Mouse (Mus musculus): ENCODE results near the gene Tssk4. TPM values are rescaled to one million over a fixed set of nuclear protein-coding genes. Genes with fewer than 3 reads are reported as not detected.
A peak's percentile ranks its signal among the peaks of the same experiment; 100 is the strongest.

Tssk4 gene
- polyA plus RNA-seq, 1 experiment from 2014 or later, result 0.53 TPM

DNA sequence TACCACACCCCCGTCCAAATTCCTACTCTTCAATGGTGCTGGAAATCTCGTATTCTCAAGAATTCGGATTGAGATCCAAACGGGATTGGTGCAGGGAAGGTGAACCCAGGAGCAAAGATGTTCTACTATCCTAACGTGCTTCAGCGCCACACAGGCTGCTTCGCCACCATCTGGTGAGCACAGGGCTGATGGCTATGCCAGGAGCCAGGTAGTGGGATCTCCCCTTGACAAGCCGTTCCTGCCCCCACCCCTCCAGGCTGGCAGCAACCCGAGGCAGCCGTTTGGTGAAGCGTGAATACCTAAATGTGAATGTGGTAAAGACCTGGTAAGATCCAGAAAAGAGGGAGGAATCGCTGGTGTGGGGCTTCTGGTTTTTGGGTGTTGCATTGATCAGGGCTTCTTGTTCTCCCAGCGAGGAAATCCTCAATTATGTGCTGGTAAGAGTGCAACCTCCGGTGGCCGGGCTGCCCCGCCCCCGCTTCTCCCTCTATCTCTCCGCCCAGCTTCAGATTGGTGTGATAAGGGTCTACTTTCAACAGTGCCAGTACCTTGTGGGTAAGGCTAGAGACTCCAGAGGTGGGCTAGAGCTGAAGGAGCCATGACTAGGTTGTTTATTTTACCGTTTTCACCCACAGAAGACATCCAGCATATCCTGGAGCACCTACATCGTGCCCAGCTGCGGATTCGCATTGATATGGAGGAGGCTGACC lies 31.3 kb upstream of the Tssk4 start:
- ATAC-seq (replicated peaks), result peak; percentile 59; the same call in 1 of the 2 replicates
- H3K4me2 ChIP-seq (replicated peaks), result peak overlapping the region; percentile 28
- no peaks in the 10 kb centered on the region for H3K27me3 ChIP-seq
- no peaks in the 10 kb centered on the region for H3K36me3 ChIP-seq
- H3K27ac ChIP-seq (replicated peaks), result no peak overlapping the region; the same call in 1 of the 2 replicates
- 53% methylated on average over 22 of the region's 22 CpGs for WGBS
- no peak overlapping the region for H3K9ac ChIP-seq (replicated peaks)
- 0 out of 2 replicates have a peak, but pooled peaks cover 7% of the 10 kb centered on the region for H3K4me1 ChIP-seq
- no peaks in the 10 kb centered on the region for H3K9me3 ChIP-seq
- H3K4me3 ChIP-seq, result peak overlapping the region; percentile 32

DNA sequence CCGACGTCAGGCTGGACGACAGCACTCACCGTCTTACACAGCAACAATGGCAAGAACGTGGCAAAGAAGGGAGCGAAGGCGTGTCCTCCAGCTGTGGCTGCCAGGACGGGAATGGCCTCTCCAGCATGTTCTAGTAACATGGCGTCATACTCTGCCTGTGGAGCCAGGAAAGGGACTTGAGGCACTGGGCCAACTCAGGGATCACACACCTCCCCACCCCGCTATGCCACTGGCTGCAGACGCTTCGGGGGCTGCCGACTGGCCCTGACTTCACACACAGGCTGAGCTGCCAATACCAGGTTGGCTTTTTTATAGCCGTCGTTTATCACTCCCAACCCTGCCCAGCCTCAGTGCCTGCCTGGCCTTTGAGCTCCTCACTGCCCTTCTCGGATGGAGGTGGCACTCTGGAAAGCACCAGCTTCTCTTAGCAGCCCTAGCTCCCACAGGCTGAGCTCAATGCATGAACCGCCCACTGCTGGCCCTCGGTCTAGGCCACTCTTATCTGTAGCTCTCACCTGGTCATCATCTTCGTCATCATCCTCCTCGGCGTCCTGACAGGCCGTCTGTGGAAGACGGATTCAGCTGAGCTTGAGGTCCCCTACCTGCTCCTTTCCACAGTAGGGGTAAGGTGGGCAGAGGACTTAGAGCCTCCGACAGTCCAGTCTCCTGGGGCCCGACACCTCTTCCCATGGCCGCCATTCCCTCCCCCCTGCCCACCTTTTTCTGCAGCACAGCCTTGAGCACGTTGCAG lies 21.7 kb upstream of the Tssk4 start:
- no peaks in the 10 kb centered on the region for H3K27me3 ChIP-seq
- no peak overlapping the region for H3K4me3 ChIP-seq
- H3K4me2 ChIP-seq (replicated peaks), result no peak overlapping the region
- H3K36me3 ChIP-seq, result peaks cover 80% of the 10 kb centered on the region
- no peaks in the 10 kb centered on the region for H3K9me3 ChIP-seq
- no peak for ATAC-seq (replicated peaks)
- 92% methylated on average over 27 of the region's 27 CpGs for WGBS
- H3K9ac ChIP-seq (replicated peaks), result no peak overlapping the region
- no peak overlapping the region for H3K27ac ChIP-seq (replicated peaks)
- no peaks in the 10 kb centered on the region for H3K4me1 ChIP-seq

DNA sequence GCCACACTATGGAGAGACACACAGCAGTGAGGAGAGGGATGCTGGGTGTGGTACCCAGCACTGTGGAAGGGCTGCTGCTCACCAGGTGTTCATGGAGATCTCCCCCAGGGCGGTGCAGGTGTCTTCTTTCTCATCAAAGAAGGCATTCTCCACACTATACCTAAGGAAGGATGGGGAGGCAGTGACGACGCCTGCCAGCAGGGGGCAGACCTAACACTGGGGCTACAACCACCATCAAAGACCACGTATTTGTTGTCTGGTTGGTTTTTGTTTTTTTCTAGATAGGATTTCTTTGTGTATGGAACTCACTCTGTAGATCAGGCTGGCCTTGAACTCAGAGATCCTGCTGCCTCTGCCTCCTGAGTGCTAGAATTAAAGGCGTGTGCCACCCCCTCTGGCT lies 20.7 kb upstream of the Tssk4 start:
- no peaks in the 10 kb centered on the region for H3K9me3 ChIP-seq
- H3K4me3 ChIP-seq, result no peak overlapping the region
- WGBS, result 49% methylated on average over 5 of the region's 5 CpGs
- no peak for ATAC-seq (replicated peaks)
- no peak overlapping the region for H3K4me2 ChIP-seq (replicated peaks)
- peaks cover 84% of the 10 kb centered on the region for H3K36me3 ChIP-seq
- H3K4me1 ChIP-seq, result peaks cover 3% of the 10 kb centered on the region
- H3K27ac ChIP-seq (replicated peaks), result no peak overlapping the region
- H3K9ac ChIP-seq (replicated peaks), result no peak overlapping the region
- no peaks in the 10 kb centered on the region for H3K27me3 ChIP-seq

DNA sequence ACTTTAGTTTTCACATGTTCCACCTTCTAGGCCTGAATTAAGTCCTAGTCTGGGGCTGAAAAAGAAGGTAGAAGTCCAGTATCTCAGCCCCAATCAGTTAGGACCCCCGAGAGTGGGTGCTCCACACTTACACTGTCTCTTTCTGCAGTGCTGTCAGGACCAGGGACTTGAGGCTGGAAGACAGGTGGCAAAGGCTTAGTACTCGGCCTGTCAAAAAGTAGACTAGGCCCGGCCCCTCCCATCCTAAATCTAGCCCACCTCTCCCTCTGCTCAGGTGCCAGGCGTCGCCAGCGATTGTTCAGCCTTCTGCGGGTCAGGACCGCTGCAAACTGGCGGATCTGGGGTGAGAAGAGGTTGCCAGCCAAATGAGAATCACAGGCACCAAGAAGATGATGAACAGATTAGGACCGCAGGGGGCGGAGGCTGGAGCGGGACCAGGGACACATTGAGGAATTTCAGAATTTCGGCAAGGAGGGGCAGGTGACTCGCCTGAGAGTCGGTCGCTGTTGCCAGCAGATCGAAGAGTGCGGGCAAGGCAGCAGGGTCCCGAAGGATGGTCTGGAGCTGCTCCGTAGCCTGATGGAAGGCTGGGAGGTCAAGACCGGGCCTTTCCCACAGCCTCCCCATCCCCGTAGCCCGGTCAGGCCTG lies 15.0 kb upstream of the Tssk4 start:
- WGBS, result 4% methylated on average over 23 of the region's 23 CpGs
- peaks cover 67% of the 10 kb centered on the region for H3K36me3 ChIP-seq

GRCm38 (mm10) chr14:55635523-55636007 lies 14.4 kb upstream of the Tssk4 start, which contains the start of gene Ipo4:
TSS of gene Ipo4 (minus strand) at chr14:55635957.
- H3K27me3 ChIP-seq, result no peaks in the 10 kb centered on the region
- peak within 1 kb of the TSS; percentile 77 for H3K4me3 ChIP-seq
- H3K36me3 ChIP-seq, result peaks cover 67% of the 10 kb centered on the region
- H3K9ac ChIP-seq (replicated peaks), result peak within 1 kb of the TSS; percentile 80
- H3K9me3 ChIP-seq, result no peaks in the 10 kb centered on the region
- peak; percentile 93 for ATAC-seq (replicated peaks)
- peak within 1 kb of the TSS; percentile 91 for H3K4me2 ChIP-seq (replicated peaks)
- H3K4me1 ChIP-seq, result peaks cover 17% of the 10 kb centered on the region
- 1% methylated on average over 33 of the region's 33 CpGs for WGBS
- H3K27ac ChIP-seq (replicated peaks), result peak within 1 kb of the TSS; percentile 89

More for the DNA sequence above, 15.0 kb upstream of the Tssk4 start:
- Histone ChIP-seq H3K27me3 (no peaks in the 10 kb centered on the region), H3K4me1 (peaks cover 17% of the 10 kb centered on the region), H3K27ac (replicated peaks) (peak overlapping the region; percentile 89), H3K4me3 (peak overlapping the region; percentile 77), H3K4me2 (replicated peaks) (peak overlapping the region; percentile 91), H3K9ac (replicated peaks) (peak overlapping the region; percentile 80), H3K9me3 (no peaks in the 10 kb centered on the region)
- ATAC-seq (replicated peaks), result peak; percentile 85

DNA sequence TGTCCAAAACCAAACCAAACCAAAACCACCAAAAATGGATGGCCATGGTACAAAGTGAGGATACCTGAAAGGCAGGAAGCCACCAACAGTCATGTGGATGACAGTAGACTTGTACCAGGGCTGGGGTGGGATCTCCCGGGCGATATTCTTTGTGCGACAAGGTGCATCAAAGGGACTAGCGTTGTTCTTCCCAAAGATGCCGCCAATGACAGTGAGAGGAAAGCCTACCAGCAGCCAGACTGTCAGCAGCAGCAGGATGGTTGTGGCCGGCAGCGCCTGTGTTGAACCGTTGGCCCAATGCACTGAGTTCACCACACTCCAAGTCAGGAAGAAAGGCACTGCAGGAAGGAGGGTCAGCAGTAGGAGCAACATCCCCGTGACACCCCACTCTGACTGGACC lies 12.2 kb upstream of the Tssk4 start, which contains the start of gene Gm49378:
Gm49378 (minus strand) TSS at position 101 of the 400 bp plus-strand sequence.
- H3K4me3 ChIP-seq, result no peak within 1 kb of the TSS
- WGBS, result 94% methylated on average over 9 of the region's 9 CpGs
- peaks cover 56% of the 10 kb centered on the region for H3K36me3 ChIP-seq

GRCm38 (mm10) chr14:55640816-55641215 lies 9.2 kb upstream of the Tssk4 start:
- WGBS, result 98% methylated on average over 14 of the region's 14 CpGs

More for the DNA sequence above, 12.2 kb upstream of the Tssk4 start, which contains the start of gene Gm49378:
- Histone ChIP-seq H3K9me3 (no peaks in the 10 kb centered on the region), H3K27me3 (no peaks in the 10 kb centered on the region), H3K27ac (replicated peaks) (no peak within 1 kb of the TSS), H3K4me1 (peaks cover 25% of the 10 kb centered on the region), H3K4me2 (replicated peaks) (no peak within 1 kb of the TSS), H3K9ac (replicated peaks) (no peak within 1 kb of the TSS)
- ATAC-seq (replicated peaks), result no peak

GRCm38 (mm10) chr14:55641291-55641690 lies 8.7 kb upstream of the Tssk4 start:
- no peaks in the 10 kb centered on the region for H3K27me3 ChIP-seq
- no peak overlapping the region for H3K9ac ChIP-seq (replicated peaks)
- peaks cover 23% of the 10 kb centered on the region for H3K4me1 ChIP-seq
- no peak overlapping the region for H3K4me2 ChIP-seq (replicated peaks)
- no peak overlapping the region for H3K27ac ChIP-seq (replicated peaks)
- no peaks in the 10 kb centered on the region for H3K9me3 ChIP-seq
- H3K4me3 ChIP-seq, result no peak overlapping the region
- ATAC-seq (replicated peaks), result no peak
- peaks cover 45% of the 10 kb centered on the region for H3K36me3 ChIP-seq
- whole genome bisulfite sequencing, result 97% methylated on average over 13 of the region's 13 CpGs

More at GRCm38 (mm10) chr14:55640816-55641215, 9.2 kb upstream of the Tssk4 start:
- H3K36me3 ChIP-seq, result peaks cover 47% of the 10 kb centered on the region
- no peak overlapping the region for H3K9ac ChIP-seq (replicated peaks)
- ATAC-seq (replicated peaks), result no peak
- H3K4me2 ChIP-seq (replicated peaks), result no peak overlapping the region
- H3K27me3 ChIP-seq, result no peaks in the 10 kb centered on the region
- H3K4me1 ChIP-seq, result peaks cover 28% of the 10 kb centered on the region
- no peaks in the 10 kb centered on the region for H3K9me3 ChIP-seq
- no peak overlapping the region for H3K27ac ChIP-seq (replicated peaks)
- H3K4me3 ChIP-seq, result no peak overlapping the region

DNA sequence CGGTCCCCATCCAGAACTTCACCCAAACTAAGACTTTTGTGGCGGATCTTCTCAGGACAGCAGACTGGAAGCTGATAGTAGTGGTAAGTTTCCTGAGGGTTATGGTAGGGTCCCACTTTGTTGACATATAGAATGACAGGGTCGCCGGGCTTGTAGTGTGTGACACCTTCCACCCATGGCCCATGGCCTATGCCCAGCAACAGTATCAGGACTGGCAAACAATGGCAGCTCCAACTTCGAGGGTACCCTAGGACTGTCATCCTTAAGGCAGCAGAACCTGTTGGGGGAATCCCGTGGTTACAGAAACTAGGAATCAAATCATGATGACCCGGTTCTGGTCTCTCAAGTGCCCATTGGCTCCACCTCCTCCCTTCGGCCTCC lies 7.3 kb upstream of the Tssk4 start:
- WGBS, result 20% methylated on average over 8 of the region's 8 CpGs
- H3K9ac ChIP-seq (replicated peaks), result peak overlapping the region; percentile 86
- peak overlapping the region; percentile 94 for H3K27ac ChIP-seq (replicated peaks)
- peak overlapping the region; percentile 71 for H3K4me3 ChIP-seq
- peak overlapping the region; percentile 76 for H3K4me2 ChIP-seq (replicated peaks)
- no peaks in the 10 kb centered on the region for H3K9me3 ChIP-seq
- peak; percentile 57 for ATAC-seq (replicated peaks)
- H3K36me3 ChIP-seq, result peaks cover 34% of the 10 kb centered on the region
- H3K4me1 ChIP-seq, result peaks cover 22% of the 10 kb centered on the region
- no peaks in the 10 kb centered on the region for H3K27me3 ChIP-seq

GRCm38 (mm10) chr14:55643060-55643907 lies 6.7 kb upstream of the Tssk4 start, which contains the start of gene Tm9sf1:
TSS of gene Tm9sf1 (minus strand) at chr14:55643806.
- H3K9me3 ChIP-seq, result no peaks in the 10 kb centered on the region
- H3K4me2 ChIP-seq (replicated peaks), result peak within 1 kb of the TSS; percentile 76
- H3K4me3 ChIP-seq, result peak within 1 kb of the TSS; percentile 71
- H3K36me3 ChIP-seq, result peaks cover 28% of the 10 kb centered on the region
- under 1% methylated on average over 83 of the region's 89 CpGs for WGBS
- peak; percentile 92 for ATAC-seq (replicated peaks)
- peak within 1 kb of the TSS; percentile 94 for H3K27ac ChIP-seq (replicated peaks)
- H3K9ac ChIP-seq (replicated peaks), result peak within 1 kb of the TSS; percentile 86
- no peaks in the 10 kb centered on the region for H3K27me3 ChIP-seq
- peaks cover 22% of the 10 kb centered on the region for H3K4me1 ChIP-seq

DNA sequence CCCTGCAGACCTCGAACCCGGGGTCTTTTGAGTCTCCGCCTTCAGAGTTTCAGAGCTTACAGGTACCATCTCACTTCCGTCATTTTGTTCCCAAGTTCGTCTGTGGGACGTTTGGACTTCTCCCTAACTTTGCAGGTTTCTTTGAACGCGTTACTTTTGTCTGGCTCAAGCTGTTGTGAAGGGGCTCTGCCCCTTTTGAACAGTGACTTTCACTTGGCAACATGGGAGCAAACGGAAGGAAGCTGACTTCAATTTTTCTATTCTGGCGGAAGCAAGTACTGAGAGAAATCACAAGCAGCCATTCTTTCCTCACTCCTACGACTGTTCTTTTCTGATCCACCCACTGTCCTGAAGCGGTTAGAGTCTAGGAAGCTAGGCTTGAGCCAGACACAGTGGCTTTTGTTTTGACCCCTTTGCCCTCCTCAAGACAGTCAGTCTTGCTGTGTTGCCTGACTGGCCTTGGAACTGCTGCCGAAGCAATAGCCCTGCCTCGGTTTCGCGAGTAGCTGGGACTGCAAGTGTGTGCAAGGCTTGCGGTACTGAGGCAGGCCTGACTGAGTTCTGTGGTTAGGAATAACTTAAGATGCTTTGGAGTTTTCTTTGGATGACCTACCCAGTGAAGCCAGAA lies 5.6 kb upstream of the Tssk4 start:
- WGBS, result 29% methylated on average over 17 of the region's 17 CpGs

More for the DNA sequence above, 5.6 kb upstream of the Tssk4 start:
- peaks cover 18% of the 10 kb centered on the region for H3K36me3 ChIP-seq
- H3K4me3 ChIP-seq, result peak overlapping the region; percentile 71
- no peak for ATAC-seq (replicated peaks)
- peak overlapping the region; percentile 76 for H3K4me2 ChIP-seq (replicated peaks)
- H3K9me3 ChIP-seq, result no peaks in the 10 kb centered on the region
- no peak overlapping the region for H3K27ac ChIP-seq (replicated peaks)
- no peaks in the 10 kb centered on the region for H3K27me3 ChIP-seq
- peak overlapping the region; percentile 86 for H3K9ac ChIP-seq (replicated peaks)
- H3K4me1 ChIP-seq, result peaks cover 22% of the 10 kb centered on the region
